Mouse (Mus musculus): ENCODE data around the gene Gm5936.
"Not testable (repeated sequence)": the region's sequence is repeated elsewhere in the genome, so short reads cannot be mapped to it uniquely, and the experiment has no call there.

- not testable (repeated sequence) for TF ChIP-seq CTCF (IDR thresholded peaks at IDR 0.05 in 2 of 3, conservative IDR thresholded peaks at IDR 0.05 in 1 of 3; ENCODE audit: control insufficient read depth in 1 of 3, insufficient read depth in 1 of 3, low read depth in 2 of 3, low read length in 3 of 3, poor library complexity in 1 of 3, severe bottlenecking in 1 of 3); POLR2A (IDR thresholded peaks at IDR 0.05; ENCODE audit: control insufficient read depth in 1 of 2, insufficient read depth in 1 of 2, low read depth in 1 of 2, low read length in 2 of 2, poor library complexity in 1 of 2)
Observed at GRCm38 (mm10) chrX:74836842-74837522, at the start of gene Gm5936.
